Mouse (Mus musculus): ENCODE results near the gene Rgs7bp. TPM values are rescaled to one million over a fixed set of nuclear protein-coding genes. Genes with fewer than 3 reads are reported as not detected.
A peak's percentile ranks its signal among the peaks of the same experiment; 100 is the strongest.

Rgs7bp gene
- total and polyA plus RNA-seq, 2 experiments from 2014 or later = 7.2 to 16.8 TPM

DNA sequence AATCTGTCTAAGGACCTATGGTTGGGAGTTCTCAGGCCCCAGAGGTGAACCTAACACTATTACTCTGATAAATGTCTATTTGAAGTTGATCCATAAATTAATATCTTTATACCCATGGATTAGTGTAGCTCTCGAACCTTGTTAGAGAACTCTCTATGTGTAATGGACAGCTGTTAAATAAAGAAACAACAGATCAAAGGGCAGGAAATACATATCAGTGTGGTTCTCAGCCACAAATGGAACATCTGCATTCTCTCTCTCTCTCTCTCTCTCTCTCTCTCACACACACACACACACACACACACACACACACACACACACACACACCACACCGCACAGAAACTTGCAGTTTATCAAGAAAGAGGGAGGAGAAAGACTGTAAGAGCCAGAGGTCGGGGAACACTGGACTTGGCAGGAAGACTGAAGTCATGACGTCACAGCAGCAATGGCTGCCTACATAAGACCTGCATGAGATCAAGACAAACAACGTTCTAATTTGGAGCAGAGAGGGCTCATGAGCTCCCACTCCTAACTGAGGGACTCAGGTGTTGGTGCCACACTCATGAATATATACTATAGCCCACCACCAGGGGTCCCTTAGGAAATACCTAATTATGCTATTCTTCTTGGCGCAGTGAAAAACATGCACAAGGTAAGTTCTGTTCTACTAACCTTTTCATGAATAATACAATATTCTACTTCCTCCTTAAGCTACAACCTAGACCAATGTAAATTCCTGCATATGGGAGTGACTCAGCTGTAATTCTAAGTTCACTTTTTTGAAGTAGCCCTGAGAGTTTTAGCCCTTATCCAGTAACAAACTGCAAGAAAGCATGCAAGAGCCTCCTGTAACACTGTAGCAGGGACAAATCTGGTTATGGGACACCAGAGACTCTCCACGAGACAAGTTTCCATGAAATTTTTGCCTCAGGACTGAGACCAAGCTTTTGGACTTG lies 12.4 kb upstream of the Rgs7bp start:
- peak; percentile 22; the same call in 1 of the 2 replicates for TF ChIP-seq CTCF (IDR thresholded peaks at IDR 0.05)
- WGBS = 77% methylated on average over 7 of the region's 7 CpGs

DNA sequence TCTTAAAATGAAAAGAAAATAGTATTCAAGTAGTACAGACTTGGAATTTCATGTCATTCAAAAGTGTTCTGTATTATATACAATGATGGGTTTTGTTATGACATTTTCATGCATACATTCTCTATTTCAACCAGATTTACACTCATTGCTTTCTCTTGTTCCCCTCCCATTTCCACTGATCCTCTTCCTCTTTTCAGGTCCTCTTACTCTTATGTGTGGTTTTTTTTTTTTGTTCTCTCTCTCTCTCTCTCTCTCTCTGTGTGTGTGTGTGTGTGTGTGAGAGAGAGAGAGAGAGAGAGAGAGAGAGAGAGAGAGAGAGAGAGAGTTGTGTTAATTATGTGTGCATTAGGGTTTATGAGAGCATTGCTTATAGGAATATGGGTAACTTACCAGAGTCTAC lies 11.4 kb upstream of the Rgs7bp start:
- H3K9me3 ChIP-seq (ENCODE audit: low read length) = no peaks in the 10 kb centered on the region

More for the DNA sequence above, 12.4 kb upstream of the Rgs7bp start:
- Histone ChIP-seq H3K4me2 (ENCODE audit: low read depth, low read length, poor library complexity, severe bottlenecking) (no peak overlapping the region), H3K27me3 (ENCODE audit: insufficient read depth, low read length) (no peaks in the 10 kb centered on the region), H3K27ac (ENCODE audit: low read depth, low read length) (no peak overlapping the region), H3K4me3 (ENCODE audit: low read depth, low read length) (no peak overlapping the region), H3K4me1 (ENCODE audit: insufficient read depth, low read length) (no peaks in the 10 kb centered on the region), H3K36me3 (ENCODE audit: insufficient read depth, low read length) (no peaks in the 10 kb centered on the region), H3K9ac (replicated peaks; ENCODE audit: low read length, poor library complexity, severe bottlenecking) (no peak overlapping the region), H3K9me3 (ENCODE audit: low read length) (no peaks in the 10 kb centered on the region)
- ATAC-seq (ENCODE audit: low FRiP score) (no peak), DNase-seq (ENCODE audit: low spot score) (no peak)

DNA sequence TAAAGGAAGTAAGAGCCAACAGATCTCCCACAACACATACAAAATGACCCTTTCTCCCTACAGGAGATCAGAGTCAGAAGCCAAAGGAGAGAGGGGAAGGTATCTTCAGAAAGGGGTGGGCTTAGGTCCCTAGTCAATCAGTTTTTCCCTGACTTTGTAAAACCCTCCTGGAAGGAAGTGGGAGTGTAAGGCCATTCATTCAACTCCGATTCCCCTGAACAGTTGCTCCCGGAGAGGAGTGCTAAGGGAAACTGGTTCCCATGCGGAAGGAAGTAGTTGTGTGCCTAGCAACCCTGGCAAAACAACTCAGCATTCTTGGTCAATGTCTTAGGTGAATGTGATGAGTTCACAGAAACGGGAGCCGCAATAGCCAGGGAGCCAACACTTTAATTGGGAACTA lies 644 bp upstream of the Rgs7bp start:
- TF ChIP-seq CTCF (IDR thresholded peaks at IDR 0.05) = no peak
- Histone ChIP-seq H3K4me2 (ENCODE audit: low read depth, low read length, poor library complexity, severe bottlenecking) (peak overlapping the region; percentile 77), H3K9ac (replicated peaks; ENCODE audit: low read length, poor library complexity, severe bottlenecking) (no peak overlapping the region), H3K27ac (ENCODE audit: low read depth, low read length) (no peak overlapping the region), H3K36me3 (ENCODE audit: insufficient read depth, low read length) (no peaks in the 10 kb centered on the region), H3K4me1 (ENCODE audit: insufficient read depth, low read length) (0 out of 2 replicates have a peak, but pooled peaks cover 3% of the 10 kb centered on the region), H3K4me3 (ENCODE audit: low read depth, low read length) (peak overlapping the region; percentile 59), H3K27me3 (ENCODE audit: insufficient read depth, low read length) (no peaks in the 10 kb centered on the region), H3K9me3 (ENCODE audit: low read length) (no peaks in the 10 kb centered on the region)
- DNase-seq (ENCODE audit: low spot score) (peak; percentile 40), ATAC-seq (ENCODE audit: low FRiP score) (no peak)
- WGBS = 18% methylated on average over 5 of the region's 5 CpGs

More for the DNA sequence above, 11.4 kb upstream of the Rgs7bp start:
- Histone ChIP-seq H3K27ac (ENCODE audit: low read depth, low read length) (no peak overlapping the region), H3K27me3 (ENCODE audit: insufficient read depth, low read length) (no peaks in the 10 kb centered on the region), H3K9ac (replicated peaks; ENCODE audit: low read length, poor library complexity, severe bottlenecking) (no peak overlapping the region), H3K4me2 (ENCODE audit: low read depth, low read length, poor library complexity, severe bottlenecking) (no peak overlapping the region), H3K36me3 (ENCODE audit: insufficient read depth, low read length) (no peaks in the 10 kb centered on the region), H3K4me3 (ENCODE audit: low read depth, low read length) (no peak overlapping the region), H3K4me1 (ENCODE audit: insufficient read depth, low read length) (no peaks in the 10 kb centered on the region)
- no peak for TF ChIP-seq CTCF (IDR thresholded peaks at IDR 0.05)
- ATAC-seq (ENCODE audit: low FRiP score) (no peak), DNase-seq (ENCODE audit: low spot score) (no peak)

- WGBS = 0% methylated on average over 8 of the region's 8 CpGs
- peak; percentile 8; the same call in 1 of the 2 replicates for ATAC-seq (ENCODE audit: low FRiP score)
- Histone ChIP-seq H3K4me2 (ENCODE audit: low read depth, low read length, poor library complexity, severe bottlenecking) (peak overlapping the region; percentile 77), H3K4me1 (ENCODE audit: insufficient read depth, low read length) (0 out of 2 replicates have a peak, but pooled peaks cover 3% of the 10 kb centered on the region), H3K27ac (ENCODE audit: low read depth, low read length) (peak overlapping the region; percentile 79), H3K27me3 (ENCODE audit: insufficient read depth, low read length) (no peaks in the 10 kb centered on the region), H3K9me3 (ENCODE audit: low read length) (no peaks in the 10 kb centered on the region), H3K4me3 (ENCODE audit: low read depth, low read length) (peak overlapping the region; percentile 59), H3K36me3 (ENCODE audit: insufficient read depth, low read length) (no peaks in the 10 kb centered on the region), H3K9ac (replicated peaks; ENCODE audit: low read length, poor library complexity, severe bottlenecking) (peak overlapping the region; percentile 67)
- no peak for TF ChIP-seq CTCF (IDR thresholded peaks at IDR 0.05)
- no peak for DNase-seq (ENCODE audit: low spot score)
These were observed 195 bp upstream of the Rgs7bp start for GRCm38 (mm10) chr13:105054941-105055309.

DNA sequence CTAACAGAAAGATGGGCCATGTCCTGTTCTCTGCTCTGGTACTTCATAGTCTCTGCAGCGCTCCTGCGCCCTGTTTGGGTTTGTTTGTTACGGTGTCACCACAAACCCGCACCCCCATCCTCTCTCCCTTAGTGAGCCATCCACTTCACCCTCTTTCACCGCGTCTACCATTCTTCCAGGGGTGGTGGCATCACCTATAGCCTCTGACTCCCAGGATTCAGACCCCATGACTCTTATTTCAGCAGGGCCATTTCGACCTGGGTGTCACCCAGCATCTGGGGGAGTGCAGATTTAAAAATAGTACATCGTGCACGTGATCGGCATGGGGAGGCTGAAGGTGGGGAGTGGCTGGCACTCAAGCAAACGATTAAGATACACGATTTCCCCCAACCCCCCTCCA lies 1.1 kb downstream of the Rgs7bp start:
- H3K36me3 ChIP-seq (ENCODE audit: insufficient read depth, low read length) = no peaks in the 10 kb centered on the region
- peak overlapping the region; percentile 79; the same call in 1 of the 2 replicates for H3K27ac ChIP-seq (ENCODE audit: low read depth, low read length)
- WGBS = 2% methylated on average over 12 of the region's 12 CpGs
- no peak for TF ChIP-seq CTCF (IDR thresholded peaks at IDR 0.05)
- H3K4me1 ChIP-seq (ENCODE audit: insufficient read depth, low read length) = 0 out of 2 replicates have a peak, but pooled peaks cover 3% of the 10 kb centered on the region
- DNase-seq (ENCODE audit: low spot score) = peak; percentile 24
- H3K9ac ChIP-seq (replicated peaks; ENCODE audit: low read length, poor library complexity, severe bottlenecking) = peak overlapping the region; percentile 67
- H3K4me2 ChIP-seq (ENCODE audit: low read depth, low read length, poor library complexity, severe bottlenecking) = peak overlapping the region; percentile 77
- peak overlapping the region; percentile 59 for H3K4me3 ChIP-seq (ENCODE audit: low read depth, low read length)
- ATAC-seq (ENCODE audit: low FRiP score) = peak; percentile 36
- H3K27me3 ChIP-seq (ENCODE audit: insufficient read depth, low read length) = no peaks in the 10 kb centered on the region
- no peaks in the 10 kb centered on the region for H3K9me3 ChIP-seq (ENCODE audit: low read length)

GRCm38 (mm10) chr13:105051432-105051831 lies 3.3 kb downstream of the Rgs7bp start:
- no peak for TF ChIP-seq CTCF (IDR thresholded peaks at IDR 0.05)
- H3K4me2 ChIP-seq (ENCODE audit: low read depth, low read length, poor library complexity, severe bottlenecking) = 0 out of 2 replicates have a peak overlapping the region, but pooled peaks have one; percentile 26
- H3K4me3 ChIP-seq (ENCODE audit: low read depth, low read length) = no peak overlapping the region
- H3K4me1 ChIP-seq (ENCODE audit: insufficient read depth, low read length) = 0 out of 2 replicates have a peak, but pooled peaks cover 3% of the 10 kb centered on the region
- H3K9me3 ChIP-seq (ENCODE audit: low read length) = no peaks in the 10 kb centered on the region
- DNase-seq (ENCODE audit: low spot score) (no peak), ATAC-seq (ENCODE audit: low FRiP score) (no peak)
- H3K9ac ChIP-seq (replicated peaks; ENCODE audit: low read length, poor library complexity, severe bottlenecking) = no peak overlapping the region
- no peaks in the 10 kb centered on the region for H3K36me3 ChIP-seq (ENCODE audit: insufficient read depth, low read length)
- WGBS = 47% methylated on average over 6 of the region's 6 CpGs
- H3K27ac ChIP-seq (ENCODE audit: low read depth, low read length) = no peak overlapping the region
- H3K27me3 ChIP-seq (ENCODE audit: insufficient read depth, low read length) = no peaks in the 10 kb centered on the region
